In genomic region chr9:67170759-67171158, GRCm38 (mm10) we compare ENCODE assay signal across 13 mouse cellular contexts.
DNase-seq lines count a peak whose midpoint lies in the region; ATAC-seq lines count a peak whose summit lies in the region.
"Had no signal": no experiment of that assay in that cellular context is flagged by ENCODE, and none has a peak within 500 bp of the region (broad histone marks: within the 10 kb centered on the region; RNA-seq: fewer than 3 reads in every experiment).

No protein-coding gene starts in this region.

- DNase-seq in heart, adult 18-20 months, result peak; percentile 37 to 67
- DNase-seq in heart, postnatal 36 days, result no peak
- DNase-seq in 416B (ENCODE audit: low read depth) (peak; percentile 24), MN1 (ENCODE audit: low spot score) (no peak)
- DNase-seq in thymus, postnatal 25 days, result no peak
- no peak for DNase-seq in cerebellum, postnatal 25 days
- DNase-seq: adrenal gland, postnatal 25 days; gastrocnemius, postnatal 10 days had no signal

- peaks cover 23% of the 10 kb centered on the region for H3K4me1 ChIP-seq in heart, embryonic 15.5 days (replicated peaks)
- H3K4me1 ChIP-seq in liver, embryonic 16.5 days (ENCODE audit: control insufficient read depth, low read depth, low read length), result no peaks in the 10 kb centered on the region
- H3K4me1 ChIP-seq: midbrain, embryonic 12.5 days had no signal

- no peak overlapping the region for H3K4me3 ChIP-seq in heart, embryonic 15.5 days
- H3K4me3 ChIP-seq in liver, embryonic 16.5 days (ENCODE audit: low read depth, low read length), result no peak overlapping the region
- H3K4me3 ChIP-seq: kidney, embryonic 15.5 days; midbrain, embryonic 12.5 days had no signal

- 0 out of 2 replicates have a peak overlapping the region, but pooled peaks have one; percentile 1 for H3K4me2 ChIP-seq in heart, embryonic 15.5 days
- H3K4me2 ChIP-seq in liver, embryonic 16.5 days (ENCODE audit: low read depth, low read length), result no peak overlapping the region
- H3K4me2 ChIP-seq: kidney, embryonic 15.5 days; midbrain, embryonic 12.5 days had no signal

- no peaks in the 10 kb centered on the region for H3K9me3 ChIP-seq in heart, embryonic 15.5 days (replicated peaks)
- 0 out of 2 replicates have a peak, but pooled peaks cover 2% of the 10 kb centered on the region for H3K9me3 ChIP-seq in liver, embryonic 16.5 days (replicated peaks; ENCODE audit: control insufficient read depth, low read length)

- WGBS in heart, embryonic 15.5 days, result 11% methylated on average over 8 of the region's 8 CpGs
- WGBS in liver, embryonic 16.5 days (ENCODE audit: insufficient replicate concordance), result 17% methylated on average over 8 of the region's 8 CpGs

- no peaks in the 10 kb centered on the region for H3K27me3 ChIP-seq in heart, embryonic 15.5 days
- H3K27me3 ChIP-seq in liver, embryonic 16.5 days (ENCODE audit: control insufficient read depth, insufficient read depth, low read depth, low read length), result no peaks in the 10 kb centered on the region
- H3K27me3 ChIP-seq: kidney, embryonic 15.5 days; midbrain, embryonic 12.5 days had no signal

- no peak overlapping the region for H3K9ac ChIP-seq in heart, embryonic 15.5 days
- no peak overlapping the region for H3K9ac ChIP-seq in liver, embryonic 16.5 days (ENCODE audit: low read depth, low read length)
- H3K9ac ChIP-seq: kidney, embryonic 15.5 days; midbrain, embryonic 12.5 days had no signal

- ATAC-seq in heart, embryonic 15.5 days (replicated peaks; ENCODE audit: insufficient number of reproducible peaks, insufficient read depth, low FRiP score, low read depth), result peak; percentile 66
- ATAC-seq in liver, embryonic 16.5 days (ENCODE audit: low read depth), result 0 out of 2 replicates have a peak, but pooled peaks have one; percentile 48
- ATAC-seq: forebrain, embryonic 16.5 days had no signal

- H3K27ac ChIP-seq in heart, embryonic 15.5 days, result peak overlapping the region; percentile 79
- no peak overlapping the region for H3K27ac ChIP-seq in liver, embryonic 16.5 days (ENCODE audit: low read length)
- H3K27ac ChIP-seq: kidney, embryonic 15.5 days; midbrain, embryonic 12.5 days had no signal

- intact Hi-C loops in heart, postnatal 36 days (cut with DNase I), result no loop called here

- H3K36me3 ChIP-seq in heart, embryonic 15.5 days, result no peaks in the 10 kb centered on the region
- no peaks in the 10 kb centered on the region for H3K36me3 ChIP-seq in liver, embryonic 16.5 days (ENCODE audit: control insufficient read depth, insufficient read depth)
- H3K36me3 ChIP-seq: kidney, embryonic 15.5 days; midbrain, embryonic 12.5 days had no signal

Comparison
In these comparisons a context has a peak if more than half of its experiments do, and no peak if none do; other contexts are left out.
1. DNase-seq: peak in heart, adult 18-20 months (2 of 2) and 416B (single experiment); none in heart, postnatal 36 days (0 of 2), thymus, postnatal 25 days (single experiment), MN1 (single experiment) and cerebellum, postnatal 25 days (0 of 2).